Comparison of ENCODE assay signal across 12 mouse cellular contexts in genomic region chr13:29177889-29178486, GRCm38 (mm10).
A peak's percentile ranks its signal among the peaks of the same experiment; 100 is the strongest.
DNase-seq lines count a peak whose midpoint lies in the region; ATAC-seq lines count a peak whose summit lies in the region.
"Had no signal": no experiment of that assay in that cellular context is flagged by ENCODE, and none has a peak within 500 bp of the region (broad histone marks: within the 10 kb centered on the region; RNA-seq: fewer than 3 reads in every experiment).

No protein-coding gene starts in this region.

- H3K9ac ChIP-seq in lung, embryonic 15.5 days = no peak overlapping the region
- H3K9ac ChIP-seq in heart, embryonic 11.5 days (ENCODE audit: low read depth, low read length) = no peak overlapping the region
- H3K9ac ChIP-seq in neural tube, embryonic 15.5 days (replicated peaks) = no peak overlapping the region
- H3K9ac ChIP-seq: liver, postnatal 0 days had no signal

- DNase-seq in adrenal gland, adult 8-10 months = peak; percentile 10
- DNase-seq in adrenal gland, adult 18-20 months (ENCODE audit: low spot score in 2 of 2) = no peak
- no peak for DNase-seq in lung, adult 18-20 months
- peak; percentile 10 to 38 for DNase-seq in kidney, postnatal 4 days
- no peak for DNase-seq in layer of hippocampus, adult 9-10 months (ENCODE audit: low spot score)
- DNase-seq: cerebellum, postnatal 14 days; liver, postnatal 0 days; right cerebral cortex, postnatal 14 days; thymus, postnatal 25 days had no signal

- ATAC-seq in lung, embryonic 15.5 days (ENCODE audit: borderline replicate concordance, extremely low read depth, low FRiP score, low TSS enrichment) = peak; percentile 64; the same call in 1 of the 2 replicates
- no peak for ATAC-seq in heart, embryonic 11.5 days (replicated peaks; ENCODE audit: insufficient number of reproducible peaks, low FRiP score, low TSS enrichment)
- ATAC-seq in neural tube, embryonic 15.5 days (ENCODE audit: low FRiP score) = no peak
- ATAC-seq: liver, postnatal 0 days had no signal

- no peaks in the 10 kb centered on the region for H3K9me3 ChIP-seq in lung, embryonic 15.5 days
- no peaks in the 10 kb centered on the region for H3K9me3 ChIP-seq in heart, embryonic 11.5 days (replicated peaks; ENCODE audit: control insufficient read depth, low read length)
- no peaks in the 10 kb centered on the region for H3K9me3 ChIP-seq in neural tube, embryonic 15.5 days (replicated peaks)

- no peak overlapping the region for H3K4me2 ChIP-seq in lung, embryonic 15.5 days
- H3K4me2 ChIP-seq in heart, embryonic 11.5 days = no peak overlapping the region
- no peak overlapping the region for H3K4me2 ChIP-seq in neural tube, embryonic 15.5 days

- H3K27ac ChIP-seq in lung, embryonic 15.5 days = peak overlapping the region; percentile 15; the same call in 1 of the 2 replicates
- H3K27ac ChIP-seq in heart, embryonic 11.5 days (ENCODE audit: low read depth, low read length) = peak overlapping the region; percentile 17
- no peak overlapping the region for H3K27ac ChIP-seq in neural tube, embryonic 15.5 days (replicated peaks)

- H3K4me3 ChIP-seq in lung, embryonic 15.5 days = no peak overlapping the region
- H3K4me3 ChIP-seq in heart, embryonic 11.5 days (ENCODE audit: low read depth, low read length) = no peak overlapping the region
- H3K4me3 ChIP-seq in neural tube, embryonic 15.5 days (replicated peaks) = no peak overlapping the region

- H3K36me3 ChIP-seq in lung, embryonic 15.5 days = no peaks in the 10 kb centered on the region
- no peaks in the 10 kb centered on the region for H3K36me3 ChIP-seq in heart, embryonic 11.5 days (ENCODE audit: control insufficient read depth, insufficient read depth, low read length)
- H3K36me3 ChIP-seq in neural tube, embryonic 15.5 days = no peaks in the 10 kb centered on the region

- H3K4me1 ChIP-seq in lung, embryonic 15.5 days = peaks cover 10% of the 10 kb centered on the region; the same call in 1 of the 2 replicates
- peaks cover 11% of the 10 kb centered on the region for H3K4me1 ChIP-seq in heart, embryonic 11.5 days (ENCODE audit: control insufficient read depth, insufficient read depth, low read length)
- no peaks in the 10 kb centered on the region for H3K4me1 ChIP-seq in neural tube, embryonic 15.5 days

- no peaks in the 10 kb centered on the region for H3K27me3 ChIP-seq in lung, embryonic 15.5 days
- H3K27me3 ChIP-seq in heart, embryonic 11.5 days (ENCODE audit: control insufficient read depth, insufficient read depth, low read length) = no peaks in the 10 kb centered on the region
- H3K27me3 ChIP-seq in neural tube, embryonic 15.5 days (replicated peaks) = no peaks in the 10 kb centered on the region

- 38% methylated on average over 5 of the region's 5 CpGs for WGBS in lung, embryonic 15.5 days
- 42% methylated on average over 5 of the region's 5 CpGs for whole genome bisulfite sequencing in heart, embryonic 11.5 days (ENCODE audit: insufficient replicate concordance)
- WGBS in neural tube, embryonic 15.5 days = 25% methylated on average over 5 of the region's 5 CpGs

Comparison
In these comparisons a context has a peak if more than half of its experiments do, and no peak if none do; other contexts are left out.
1. DNase-seq: peak in adrenal gland, adult 8-10 months (single experiment) and kidney, postnatal 4 days (2 of 2); none in adrenal gland, adult 18-20 months (0 of 2), lung, adult 18-20 months (0 of 2) and layer of hippocampus, adult 9-10 months (single experiment).